Mouse (Mus musculus) adrenal gland, adult 18-20 months (tissue): ENCODE measurements around the gene Sash1. TPM values are rescaled to one million over a fixed set of nuclear protein-coding genes. Genes with fewer than 3 reads are reported as not detected.
"Not testable (repeated sequence)": the region's sequence is repeated elsewhere in the genome, so short reads cannot be mapped to it uniquely, and the experiment has no call there.

Experiments used
- DNase-seq, 2 experiments: peaks; one replicate each; pipeline ENCODE4 v3.0.0; 2021 to 2022; ENCODE audit warnings: low spot score in 2 of 2
- total RNA-seq, 2 experiments: library from RNA; stranded (reverse); gene quantifications; 1 replicate in 1 of 2; 2 replicates in 1 of 2; pipeline ENCODE4 v1.2.3; 2021

The Sash1 gene
- total RNA-seq, 2 experiments from 2014 or later: 35.1 to 83.4 TPM

- DNase-seq: no peak
Observed at GRCm38 (mm10) chr10:8759228-8759627, 126.6 kb downstream of the Sash1 start.

GRCm38 (mm10) chr10:8757429-8757931 is 128.4 kb downstream of the Sash1 start:
- no peak for DNase-seq

- no peak for DNase-seq
Observed at GRCm38 (mm10) chr10:8756604-8757354, 129.1 kb downstream of the Sash1 start.

GRCm38 (mm10) chr10:8753377-8753776 is 132.5 kb downstream of the Sash1 start:
- no peak for DNase-seq

GRCm38 (mm10) chr10:8752436-8752835 is 133.4 kb downstream of the Sash1 start:
- DNase-seq: peak in 1 of 2 experiments; percentile 30

- DNase-seq: no peak
Observed at GRCm38 (mm10) chr10:8749537-8749936, 136.3 kb downstream of the Sash1 start.

GRCm38 (mm10) chr10:8747450-8748212 is 138.2 kb downstream of the Sash1 start:
- DNase-seq: no peak

- no peak for DNase-seq
Observed at GRCm38 (mm10) chr10:8746082-8746696, 139.7 kb downstream of the Sash1 start.

- peak; percentile 67 to 78 for DNase-seq
Observed at GRCm38 (mm10) chr10:8742872-8743271, 143.0 kb downstream of the Sash1 start.

- no peak for DNase-seq
Observed at GRCm38 (mm10) chr10:8741505-8741904, 144.4 kb downstream of the Sash1 start.

GRCm38 (mm10) chr10:8740797-8741196 is 145.1 kb downstream of the Sash1 start:
- no peak for DNase-seq

- DNase-seq: no peak
Observed at GRCm38 (mm10) chr10:8729387-8730337, 156.2 kb downstream of the Sash1 start.

- no peak for DNase-seq
Observed at GRCm38 (mm10) chr10:8719345-8719744, 166.5 kb downstream of the Sash1 start.

- DNase-seq: no peak
Observed at GRCm38 (mm10) chr10:8718831-8719230, 167.0 kb downstream of the Sash1 start.

GRCm38 (mm10) chr10:8717171-8717570 is 168.7 kb downstream of the Sash1 start:
- DNase-seq: no peak

- peak; percentile 75 to 77 for DNase-seq
Observed at GRCm38 (mm10) chr10:8715679-8716284, 170.1 kb downstream of the Sash1 start.

- DNase-seq: not testable (repeated sequence)
Observed at GRCm38 (mm10) chr10:8696636-8697035, 189.2 kb downstream of the Sash1 start.

- DNase-seq: no peak
Observed at GRCm38 (mm10) chr10:8693996-8694500, 191.8 kb downstream of the Sash1 start.

- DNase-seq: no peak
Observed at GRCm38 (mm10) chr10:8693561-8693960, 192.3 kb downstream of the Sash1 start.

- DNase-seq: no peak
Observed at GRCm38 (mm10) chr10:8692531-8692930, 193.3 kb downstream of the Sash1 start.
